Mouse (Mus musculus) brain, adult 2 months (tissue): Measurements from ENCODE around the gene Vwa3b.
"Not testable (repeated sequence)": the region's sequence is repeated elsewhere in the genome, so short reads cannot be mapped to it uniquely, and the experiment has no call there.

Source experiments
- DNase-seq: peaks from one replicate; pipeline ENCODE4 v3.0.0; 2011; ENCODE audit warnings: low read depth, low spot score

Gene Vwa3b

DNA sequence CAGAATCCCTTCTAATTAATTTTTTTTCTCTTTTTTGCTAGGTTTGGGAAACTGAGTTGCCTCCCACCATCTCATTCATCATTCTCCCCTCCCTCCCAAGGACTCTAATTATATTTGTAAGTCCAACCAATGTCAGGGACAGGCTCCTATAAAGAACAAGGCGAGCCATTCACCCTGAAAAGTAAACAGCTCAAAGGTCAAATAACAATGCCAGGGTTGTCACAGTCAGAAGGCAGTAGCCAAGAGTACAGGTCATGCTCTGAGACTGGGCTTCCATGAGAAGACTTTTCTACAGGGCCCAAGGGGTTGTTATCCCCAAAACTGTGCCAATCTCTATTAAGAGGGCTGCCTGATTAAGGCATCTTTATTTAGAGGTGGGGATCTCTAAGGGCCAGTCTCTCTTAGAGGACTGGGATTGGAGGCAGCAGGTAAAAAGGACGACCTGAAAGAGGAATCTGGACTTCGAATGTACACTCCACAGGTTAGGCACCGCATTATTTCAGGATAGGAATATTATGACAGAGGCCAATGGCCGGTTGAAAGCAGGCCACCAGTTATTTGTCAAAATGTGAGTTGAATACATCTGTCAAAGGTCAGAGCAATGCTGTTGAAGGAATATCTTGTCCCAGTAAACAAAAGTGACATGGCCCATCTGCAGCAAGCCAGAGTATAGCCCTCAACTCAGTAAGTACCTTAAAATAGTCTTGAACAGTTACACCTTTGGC lies at the start of gene Vwa3b:
TSS of gene Vwa3b (plus strand) at position 635 of the 725 bp plus-strand sequence.
- peak; percentile 63 for DNase-seq

DNA sequence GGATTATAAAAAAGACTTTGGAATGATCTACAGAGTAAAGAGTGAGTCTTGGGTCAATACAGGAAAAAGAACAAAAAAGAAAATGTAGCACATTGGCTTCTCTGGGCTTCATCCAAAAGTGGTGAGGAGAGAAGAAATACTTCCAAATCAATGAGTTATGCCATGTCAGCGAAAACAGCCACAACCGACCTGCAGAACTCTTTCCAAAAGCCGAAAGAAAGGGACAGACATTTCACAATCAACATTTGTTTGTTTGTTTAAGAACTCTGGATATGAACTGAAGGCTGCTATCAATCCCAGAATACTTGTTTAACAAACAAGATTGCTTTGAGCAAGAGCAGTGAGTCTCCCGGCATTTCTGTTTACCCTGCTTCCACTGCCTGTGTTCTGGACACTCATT lies 49.6 kb upstream of the Vwa3b start:
- no peak for DNase-seq

DNA sequence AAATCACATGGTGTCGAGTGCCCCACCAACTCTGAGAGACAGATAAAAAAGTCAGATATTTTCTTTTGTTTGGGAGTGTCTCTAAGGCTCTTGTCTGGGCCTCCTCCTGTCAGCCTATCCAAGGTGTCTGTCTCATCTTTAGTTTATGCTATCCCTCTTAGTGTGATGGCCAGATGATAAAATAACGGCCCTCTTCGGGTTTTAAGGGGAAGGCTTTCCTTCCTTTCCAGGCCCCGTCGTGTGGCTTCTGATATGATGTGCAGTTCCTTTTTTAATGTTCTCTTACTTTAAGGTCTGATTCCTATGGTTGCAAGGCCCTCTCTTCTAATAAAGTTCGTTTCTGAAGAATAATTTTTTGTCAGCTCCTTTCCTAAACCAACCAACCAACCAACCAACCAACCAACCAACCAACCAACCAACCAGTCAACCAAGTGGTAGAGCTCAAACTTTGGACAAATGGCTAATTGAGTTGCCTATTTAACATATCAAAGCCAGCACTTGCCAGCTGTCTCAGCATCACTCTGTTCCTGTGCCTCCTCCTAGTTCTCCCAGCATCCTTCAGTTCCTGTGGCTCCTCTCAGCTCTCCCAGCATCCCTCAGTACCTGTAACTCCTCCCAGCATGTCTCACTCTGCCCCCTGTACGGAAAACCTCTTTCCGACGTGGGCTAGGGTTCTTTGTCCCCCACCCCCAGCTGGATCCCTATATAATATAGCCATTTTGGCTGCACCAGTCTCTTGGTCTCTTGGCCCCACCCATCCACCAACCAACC lies 44.0 kb upstream of the Vwa3b start:
- DNase-seq = no peak

DNA sequence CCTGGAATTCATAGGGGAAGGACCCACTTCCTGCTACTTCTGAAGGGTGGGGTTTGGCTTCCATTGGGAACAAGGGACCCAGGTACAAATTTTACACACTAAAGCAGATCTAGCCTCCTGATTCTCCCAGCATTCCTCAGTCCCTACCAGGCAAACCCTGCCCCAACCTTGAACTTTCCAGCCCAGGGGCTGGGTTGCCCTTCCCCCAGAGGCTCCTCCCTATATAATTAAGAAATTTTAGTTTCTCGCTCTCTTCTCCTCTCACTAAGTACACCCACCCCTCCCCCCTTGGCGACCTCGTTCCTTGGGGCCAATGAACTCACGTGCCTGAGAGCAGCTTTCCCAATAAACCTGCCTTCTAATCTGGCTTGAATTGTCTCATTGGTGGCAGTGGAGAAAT lies 42.6 kb upstream of the Vwa3b start:
- DNase-seq = no peak

DNA sequence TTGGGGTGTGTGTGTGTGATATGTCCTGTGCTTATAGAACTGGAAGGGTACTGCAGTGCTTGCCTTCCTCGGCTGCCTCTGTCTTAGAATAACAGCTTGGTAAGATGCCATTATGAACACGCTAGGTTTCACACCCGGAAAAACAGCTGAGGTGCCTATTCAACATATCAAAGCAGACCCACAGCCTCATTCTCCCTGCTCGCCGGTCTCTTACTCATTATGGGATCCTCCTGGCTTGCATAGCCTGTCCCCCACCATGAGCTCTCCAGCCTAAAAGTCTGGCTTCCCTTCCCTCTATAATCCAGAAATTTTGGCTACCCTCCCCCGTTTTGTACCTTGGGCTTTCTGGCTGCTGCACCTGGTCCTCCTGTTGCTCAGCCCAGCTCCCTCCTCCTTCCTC lies 42.0 kb upstream of the Vwa3b start:
- no peak for DNase-seq

DNA sequence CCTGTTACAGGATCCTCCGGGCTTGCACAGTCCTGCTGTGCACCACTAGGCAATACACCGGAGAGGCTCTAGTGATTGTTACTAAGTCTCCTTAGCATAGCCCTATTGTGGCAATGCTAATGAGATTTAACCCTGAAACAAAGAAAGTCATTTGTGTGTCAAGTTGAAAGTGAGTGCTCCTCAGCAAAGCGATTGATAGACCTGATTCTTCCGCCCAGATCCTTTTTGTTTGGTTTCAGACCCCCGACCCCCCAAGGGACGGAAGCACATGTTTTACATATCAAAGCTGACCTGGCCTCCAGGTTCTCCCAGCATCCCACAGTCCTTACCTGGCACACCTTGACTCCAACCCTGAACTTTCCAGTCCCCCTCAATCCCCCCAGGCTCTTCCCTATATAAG lies 40.5 kb upstream of the Vwa3b start:
- no peak for DNase-seq

GRCm38 (mm10) chr1:36986396-36987160 lies 39.8 kb upstream of the Vwa3b start:
- no peak for DNase-seq

DNA sequence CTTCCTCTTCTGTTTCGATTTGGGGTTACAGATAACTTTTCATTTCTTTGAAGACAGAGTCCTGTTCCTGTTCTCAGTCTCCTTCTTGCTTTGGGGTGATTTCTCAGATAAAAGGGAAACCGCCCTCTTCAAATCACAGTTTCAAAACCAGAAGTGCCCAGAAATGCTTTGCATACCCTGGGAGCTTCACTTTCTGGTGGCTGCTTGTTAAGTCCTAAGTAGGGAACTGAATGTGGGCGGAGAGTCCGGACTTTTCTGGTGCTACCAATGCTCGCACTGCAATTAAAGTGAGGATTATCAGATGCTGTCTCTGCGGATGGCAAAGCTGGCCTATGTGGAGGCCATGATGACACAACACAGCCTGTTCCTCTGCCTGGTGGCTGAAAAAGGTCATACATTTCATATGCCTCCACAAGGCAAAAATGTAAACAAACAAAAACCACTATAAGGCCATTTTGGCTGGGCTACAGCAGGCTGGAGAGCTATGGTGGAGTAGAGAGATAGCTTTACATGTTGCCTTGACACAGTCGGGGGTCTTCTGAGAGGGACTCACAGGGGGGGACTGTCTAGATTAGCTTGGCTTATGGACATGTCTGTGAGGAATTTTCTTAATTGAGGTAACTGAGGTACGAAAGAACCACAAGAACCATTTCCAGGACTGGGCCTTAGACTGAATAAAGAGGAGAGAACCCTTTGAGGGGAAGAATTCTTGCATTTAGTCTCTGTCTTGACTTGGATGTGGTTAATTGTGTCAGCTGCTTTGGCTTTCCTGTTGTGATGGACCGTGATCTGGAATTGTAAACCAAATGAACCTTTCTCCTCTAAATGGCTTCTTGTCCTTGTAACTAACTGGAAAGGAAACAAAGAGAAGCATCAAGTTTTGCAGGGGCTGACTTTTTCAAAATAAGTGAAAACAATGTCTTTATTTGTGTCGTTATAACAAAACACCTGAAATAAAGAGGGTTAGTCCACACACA lies 38.9 kb upstream of the Vwa3b start:
- peak; percentile 10 for DNase-seq

DNA sequence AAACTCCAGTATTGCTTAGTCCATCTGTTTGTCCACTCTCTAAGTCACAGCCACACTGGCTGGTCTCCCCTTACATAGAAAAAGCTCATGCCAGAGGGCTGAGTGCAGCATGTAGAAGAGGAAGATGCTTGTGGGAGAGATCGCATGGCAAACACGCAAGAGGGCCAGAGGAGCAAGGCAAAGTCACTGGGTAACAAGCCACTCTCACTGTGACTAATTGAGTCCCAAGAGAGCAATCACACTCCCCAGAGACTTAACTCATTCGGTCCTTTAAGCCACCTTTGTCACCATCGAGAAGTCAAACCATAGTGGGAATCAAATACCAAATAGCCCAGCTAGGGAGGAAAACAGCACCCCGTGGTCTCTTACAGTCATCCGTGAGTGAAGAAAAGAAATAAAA lies 38.2 kb upstream of the Vwa3b start:
- DNase-seq = no peak

GRCm38 (mm10) chr1:36988561-36988960 lies 37.8 kb upstream of the Vwa3b start:
- DNase-seq = no peak

DNA sequence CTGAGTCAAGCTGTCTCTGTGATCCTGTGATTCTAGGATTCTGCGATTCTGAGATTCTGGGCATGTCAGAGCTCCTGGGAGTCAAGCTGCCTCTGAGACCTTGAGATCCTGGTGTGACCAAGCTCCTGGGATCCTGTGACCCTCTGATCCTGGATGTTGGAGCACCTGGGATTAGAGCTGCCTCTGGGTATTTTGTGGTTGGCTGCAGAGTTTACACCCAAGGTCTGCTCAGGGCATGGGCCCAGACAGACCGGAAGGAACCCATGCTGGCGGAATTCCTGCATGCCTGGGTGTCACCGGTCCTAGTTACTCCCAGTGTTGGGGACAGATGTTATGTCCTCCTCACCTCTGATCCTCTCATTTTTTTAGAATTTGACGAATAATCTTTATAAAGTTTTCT lies 32.1 kb upstream of the Vwa3b start:
- no peak for DNase-seq

DNA sequence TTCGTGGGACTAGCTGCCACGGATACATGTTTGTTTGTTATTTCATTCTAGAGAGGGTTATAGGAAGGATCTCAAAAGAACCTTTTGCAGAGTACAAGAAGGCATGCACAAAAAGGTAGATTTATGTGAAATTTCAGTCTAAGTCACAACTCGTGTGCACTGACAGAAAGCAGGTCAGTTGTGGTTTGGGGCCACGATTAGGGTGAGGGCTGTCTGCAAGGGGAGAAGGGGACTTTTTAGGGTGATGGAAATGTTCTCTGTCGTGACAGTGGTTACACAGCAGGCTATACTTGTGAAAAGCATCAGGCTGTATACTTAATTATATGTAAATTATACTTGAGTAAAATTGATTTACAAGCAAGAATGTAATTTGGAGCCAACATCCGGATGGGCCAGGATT lies 30.6 kb upstream of the Vwa3b start:
- DNase-seq = no peak

- peak; percentile 21 for DNase-seq
Observed at GRCm38 (mm10) chr1:36996561-36997213, 29.7 kb upstream of the Vwa3b start.

- DNase-seq = no peak
Observed at GRCm38 (mm10) chr1:37000307-37000706, 26.1 kb upstream of the Vwa3b start.

DNA sequence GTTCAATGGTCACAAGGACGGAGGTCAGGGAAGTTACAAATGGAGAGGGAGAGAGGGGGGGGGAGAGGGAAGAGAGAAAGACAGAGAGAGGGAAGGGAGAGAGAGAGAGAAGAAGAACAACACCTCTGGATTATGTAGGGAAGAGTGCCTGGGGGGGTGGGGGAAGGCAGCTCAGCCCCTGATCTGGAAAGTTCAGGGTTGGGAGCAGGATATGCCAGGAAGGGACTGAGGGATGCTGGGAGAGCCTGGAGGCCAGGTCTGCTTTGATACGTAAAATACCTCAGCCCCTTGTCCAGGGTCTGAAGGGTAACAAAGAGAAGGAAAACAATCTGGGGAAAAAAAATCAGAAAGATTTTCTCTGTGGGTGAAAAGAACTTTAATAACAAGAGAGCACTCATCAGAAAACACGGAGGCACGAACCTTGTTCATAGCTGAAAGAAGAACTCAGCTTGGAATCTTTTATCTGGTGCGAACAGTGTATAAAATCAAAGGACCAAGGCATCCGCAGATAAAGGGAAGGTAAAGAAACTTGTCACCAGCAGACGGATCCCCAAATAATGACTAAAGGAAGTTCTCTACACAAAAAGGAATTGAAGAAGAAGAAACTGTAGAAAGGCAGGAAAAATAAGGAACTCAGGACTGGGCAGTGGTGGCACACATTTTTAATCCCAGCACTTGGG lies 24.6 kb upstream of the Vwa3b start:
- no peak for DNase-seq

DNA sequence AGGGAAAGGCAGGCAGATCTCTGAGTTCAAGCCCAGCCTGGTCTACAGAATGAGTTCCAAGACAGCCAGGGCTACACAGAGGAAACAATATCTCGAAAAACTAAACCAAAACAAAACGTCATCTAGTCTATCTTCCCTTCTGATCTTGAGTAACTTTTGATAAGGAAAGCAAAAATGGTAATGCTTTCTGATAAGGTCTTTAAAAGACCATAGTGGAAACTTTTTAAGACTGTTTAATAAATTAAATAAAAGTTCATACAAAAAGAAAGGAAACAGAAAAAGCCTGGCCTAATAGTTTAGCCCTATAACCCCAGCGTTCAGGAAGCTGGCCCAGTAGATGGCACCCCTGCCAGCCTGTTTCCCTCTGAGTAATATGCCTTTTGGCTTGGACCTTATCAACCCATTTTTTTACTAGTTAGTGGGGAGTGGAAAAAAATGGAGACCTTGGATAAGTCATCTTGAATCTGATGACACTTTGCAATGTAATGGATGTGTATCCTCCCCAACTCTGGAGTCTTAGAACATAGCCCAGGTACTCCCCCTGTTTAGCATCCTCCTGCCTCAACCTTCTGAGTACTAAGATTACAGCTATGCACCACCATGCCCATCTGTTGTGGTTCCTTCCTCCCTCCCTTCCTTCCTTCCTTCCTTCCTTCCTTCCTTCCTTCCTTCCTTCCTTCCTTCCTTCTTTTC lies 23.9 kb upstream of the Vwa3b start:
- no peak for DNase-seq

- DNase-seq = peak; percentile 13
Observed at GRCm38 (mm10) chr1:37004533-37004932, 21.9 kb upstream of the Vwa3b start.

GRCm38 (mm10) chr1:37005036-37005435 lies 21.4 kb upstream of the Vwa3b start:
- DNase-seq = no peak

DNA sequence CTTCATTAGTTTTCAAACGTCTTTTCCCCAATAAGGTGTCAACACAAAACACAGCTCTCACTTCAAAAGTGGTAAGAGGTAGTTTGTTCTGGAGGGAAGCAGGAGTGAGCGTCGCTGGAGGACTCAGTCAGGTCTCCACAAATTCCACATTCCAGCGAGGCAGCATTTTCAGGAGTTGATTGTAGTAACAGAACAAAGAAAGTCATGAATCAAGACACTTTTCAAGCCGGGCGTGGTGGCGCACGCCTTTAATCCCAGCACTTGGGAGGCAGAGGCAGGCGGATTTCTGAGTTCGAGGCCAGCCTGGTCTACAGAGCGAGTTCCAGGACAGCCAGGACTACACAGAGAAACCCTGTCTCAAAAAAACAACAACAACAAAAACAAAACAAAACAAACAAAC lies 19.9 kb upstream of the Vwa3b start:
- not testable (repeated sequence) for DNase-seq

- DNase-seq = peak; percentile 56
Observed at GRCm38 (mm10) chr1:37009880-37010279, 16.5 kb upstream of the Vwa3b start.
